Mouse (Mus musculus) monocyte, adult 5-6 weeks (primary cell): ENCODE results near the gene Foxk1. TPM values are rescaled to one million over a fixed set of nuclear protein-coding genes. Genes with fewer than 3 reads are reported as not detected.

Experiments
- ATAC-seq: fragments of 153-309, 156-312 bp; replicated peaks from 2 replicates; pipeline ENCODE4 v1.8.0; 2017; ENCODE audit warnings: mild to moderate bottlenecking; ENCODE audit not compliant: low TSS enrichment, insufficient number of reproducible peaks, severe bottlenecking, poor library complexity, low FRiP score
- total RNA-seq: library from RNA; stranded (forward); fragments of 200-1000, 200-491, 200-594 nt; gene quantifications from 3 replicates; pipeline ENCODE4 v1.2.3, GENCODE M21; 2017

Foxk1 gene
- total RNA-seq, 1 experiment from 2014 or later: 17.6 TPM

DNA sequence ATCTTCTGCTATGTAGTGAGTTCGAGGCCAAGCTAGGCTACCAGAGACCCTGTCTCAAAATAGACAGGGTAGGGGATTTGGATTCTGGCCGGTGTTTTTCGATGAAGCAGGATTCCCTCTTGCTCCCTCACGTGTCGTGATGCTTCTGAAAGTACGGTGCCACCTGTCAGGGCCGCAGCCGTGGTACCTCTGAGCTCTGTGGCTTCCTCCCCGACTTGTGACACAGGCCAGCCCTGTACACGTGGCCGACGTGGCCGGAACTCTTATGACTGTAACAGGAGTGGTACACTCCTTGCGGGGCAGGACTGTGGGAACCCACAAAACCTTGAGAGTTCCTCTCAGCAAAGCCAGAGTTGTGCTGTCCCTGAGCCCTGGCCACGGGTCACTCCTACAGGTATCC, 34.4 kb downstream of the Foxk1 start:
- ATAC-seq: no peak

DNA sequence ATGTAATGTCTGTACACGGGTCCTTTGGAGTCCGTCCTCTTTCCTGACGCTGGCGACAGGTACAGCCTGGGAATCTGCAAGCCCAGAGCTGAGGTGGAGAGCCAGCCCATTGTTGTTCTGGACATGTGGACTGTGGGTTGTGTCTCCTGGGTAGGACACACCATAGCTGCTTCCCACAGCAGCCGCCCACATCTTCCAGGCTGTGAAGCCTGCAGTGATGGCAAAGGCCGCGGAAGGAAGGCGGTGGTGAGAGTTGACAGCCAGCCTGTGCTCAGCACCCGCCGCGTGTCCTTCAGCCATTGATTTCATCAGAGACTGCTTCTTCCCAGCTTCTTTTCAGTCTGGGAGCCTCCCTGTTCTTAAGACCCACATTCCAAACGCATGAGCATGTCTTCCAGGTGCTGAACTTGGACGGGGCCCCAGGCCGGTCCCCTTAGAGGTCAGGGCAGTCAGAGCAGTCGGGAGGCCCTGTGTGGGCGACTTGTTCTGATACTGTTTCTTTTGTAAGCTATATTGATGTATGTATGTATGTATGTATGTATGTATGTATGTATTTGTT, 37.2 kb downstream of the Foxk1 start:
- ATAC-seq: no peak

DNA sequence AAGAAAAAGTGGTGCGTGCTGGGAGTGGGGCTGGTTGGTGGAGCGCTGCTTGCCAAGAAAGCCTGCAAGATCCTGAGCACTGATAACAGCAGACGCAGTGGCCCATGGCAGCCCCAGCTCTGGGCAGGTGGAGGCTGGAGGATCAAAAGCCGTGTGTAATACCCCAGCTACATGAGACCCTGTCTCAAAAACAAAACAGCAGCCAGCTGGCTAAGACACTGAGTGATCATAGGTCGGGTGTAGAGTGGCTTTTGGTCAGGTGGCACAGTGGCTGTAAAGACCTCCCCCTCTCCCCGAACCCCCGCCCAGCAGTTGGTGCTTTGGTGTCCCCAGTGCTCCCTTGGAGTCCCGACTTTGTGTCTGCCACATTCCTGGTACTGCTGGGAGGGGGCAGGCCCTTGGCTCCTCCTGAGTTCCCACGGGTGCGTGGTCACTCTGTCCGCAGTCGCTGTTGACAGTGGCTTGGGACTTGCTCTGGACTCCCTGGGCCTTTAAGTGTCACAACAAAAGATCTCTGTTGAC, 38.7 kb downstream of the Foxk1 start:
- ATAC-seq: no peak

DNA sequence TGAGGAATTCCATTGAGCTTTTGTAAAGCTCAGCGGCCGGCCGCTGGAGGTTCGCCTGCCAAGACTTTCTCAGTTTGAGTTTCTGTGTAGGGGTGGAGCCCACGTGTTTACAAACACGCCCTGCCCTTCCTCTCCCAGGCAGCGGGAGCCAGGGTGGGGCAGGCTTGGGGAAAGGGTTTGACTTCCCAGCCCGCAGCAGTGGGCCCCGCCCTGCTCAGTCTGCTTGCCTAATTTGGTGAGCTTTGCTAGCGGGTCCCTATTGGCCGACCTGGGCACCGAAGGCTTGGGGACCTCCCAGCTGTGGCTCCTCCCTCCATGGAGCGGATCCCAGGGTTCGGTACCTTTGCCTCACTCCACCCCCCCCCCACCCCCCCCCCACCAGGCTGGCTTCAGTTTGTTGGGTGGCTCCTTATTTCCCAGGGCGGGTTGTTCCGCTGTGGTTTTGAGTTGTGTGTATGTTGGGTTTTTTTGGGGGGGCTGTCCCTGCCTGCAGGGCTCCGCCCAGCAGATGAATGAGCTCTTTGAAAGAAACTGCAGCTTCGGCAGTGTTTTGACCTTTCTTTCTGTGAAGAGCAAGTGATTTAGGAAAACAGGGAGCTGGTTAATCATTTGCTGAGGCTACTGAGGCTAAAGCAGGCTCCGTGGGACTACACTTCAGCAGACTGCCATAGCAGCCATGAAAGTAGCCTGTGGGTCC, 39.3 kb downstream of the Foxk1 start:
- peak; percentile 74 for ATAC-seq

DNA sequence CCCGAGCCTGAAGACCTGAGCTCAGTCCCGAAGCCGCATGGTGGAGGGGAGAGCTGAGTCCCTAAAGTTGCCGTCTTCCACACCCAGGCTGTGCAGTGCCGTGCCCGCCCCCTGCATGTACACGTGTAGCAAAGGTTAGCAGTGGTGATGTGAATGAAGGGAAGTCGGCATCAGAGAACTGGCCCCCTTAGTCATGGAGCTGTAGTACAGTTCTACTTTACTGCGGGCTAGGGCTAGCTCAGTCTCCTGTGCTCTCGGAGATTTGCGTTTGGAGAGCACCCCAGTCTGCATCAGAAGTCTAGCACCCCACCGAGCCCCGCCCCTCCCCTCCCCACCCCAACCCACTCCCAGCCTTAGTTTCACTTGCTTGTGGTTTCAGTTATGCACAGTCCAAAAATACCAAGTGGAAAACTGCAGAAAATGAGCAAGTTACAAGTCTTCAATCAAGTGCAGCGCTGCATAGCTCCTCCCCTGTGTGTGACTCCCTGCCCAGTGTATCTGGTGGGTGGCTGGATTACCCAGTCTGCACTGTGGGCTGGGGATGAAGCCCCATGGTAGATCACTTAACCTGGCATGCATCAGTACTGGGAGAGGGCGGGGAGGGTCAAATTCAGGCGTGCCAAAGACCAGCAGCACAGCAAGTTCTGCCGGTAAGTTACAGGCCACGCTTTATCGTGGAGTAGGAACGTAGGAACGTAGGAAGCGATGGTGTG, 40.2 kb downstream of the Foxk1 start:
- peak; percentile 16 for ATAC-seq

DNA sequence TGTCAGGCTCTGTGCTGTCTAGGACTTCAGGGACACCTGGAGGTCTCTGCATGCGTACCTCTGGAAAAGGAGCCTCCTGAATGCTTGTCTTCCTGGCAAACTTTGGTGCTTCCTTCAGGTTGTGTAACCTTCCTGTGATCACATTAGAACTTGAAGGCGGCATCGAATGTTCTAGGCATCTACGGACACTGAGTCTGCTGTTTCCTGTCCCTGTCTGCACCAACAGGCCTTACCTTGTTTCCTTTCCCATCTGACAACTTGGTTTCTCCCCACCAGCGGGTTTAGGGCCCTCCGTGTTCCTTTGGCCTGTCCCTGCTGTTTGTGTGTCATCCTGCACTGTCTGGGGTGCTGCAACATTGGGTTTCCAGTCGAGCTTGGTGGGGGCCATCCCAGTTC, 40.7 kb downstream of the Foxk1 start:
- ATAC-seq: no peak

DNA sequence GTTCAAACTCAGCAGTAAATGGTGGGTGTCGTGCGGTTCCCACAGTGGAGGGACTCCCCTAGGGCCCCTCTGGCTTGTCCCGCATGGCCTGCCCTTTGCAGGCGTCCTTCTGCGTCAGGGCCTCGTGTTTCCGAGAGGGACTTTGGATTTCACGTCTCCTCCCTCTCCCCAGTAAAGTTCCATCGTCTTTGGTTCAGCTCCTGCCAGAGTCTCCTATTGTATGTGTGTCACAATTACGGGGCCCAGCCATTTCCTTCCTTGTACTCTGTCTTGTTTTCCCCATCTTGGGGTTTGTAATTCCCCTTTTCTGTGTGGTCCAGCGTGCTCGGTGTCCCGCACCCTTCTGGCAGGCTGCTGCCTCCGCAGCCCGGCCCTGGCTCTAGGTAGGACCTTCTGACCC, 42.2 kb downstream of the Foxk1 start:
- peak; percentile 24 for ATAC-seq

DNA sequence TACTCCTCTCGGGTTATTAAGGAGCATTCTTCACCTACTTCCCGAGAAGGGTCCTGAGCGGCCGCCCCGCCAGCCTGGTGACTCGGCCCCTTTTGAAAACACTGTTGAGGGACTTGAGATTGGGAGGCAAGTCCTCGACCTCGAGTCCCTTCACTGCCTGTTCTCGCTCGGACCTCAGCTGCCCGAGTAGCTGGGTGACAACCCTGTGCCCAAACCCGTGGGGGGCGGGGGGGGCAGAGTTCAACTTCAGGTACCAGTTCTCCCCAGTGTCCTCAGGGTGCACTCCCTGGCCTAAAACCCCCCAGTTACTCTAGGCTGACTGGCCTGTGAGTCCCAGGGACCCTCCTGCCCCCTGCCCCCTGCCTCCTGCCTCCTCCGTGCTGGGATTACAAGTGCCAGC, 42.7 kb downstream of the Foxk1 start:
- no peak for ATAC-seq

DNA sequence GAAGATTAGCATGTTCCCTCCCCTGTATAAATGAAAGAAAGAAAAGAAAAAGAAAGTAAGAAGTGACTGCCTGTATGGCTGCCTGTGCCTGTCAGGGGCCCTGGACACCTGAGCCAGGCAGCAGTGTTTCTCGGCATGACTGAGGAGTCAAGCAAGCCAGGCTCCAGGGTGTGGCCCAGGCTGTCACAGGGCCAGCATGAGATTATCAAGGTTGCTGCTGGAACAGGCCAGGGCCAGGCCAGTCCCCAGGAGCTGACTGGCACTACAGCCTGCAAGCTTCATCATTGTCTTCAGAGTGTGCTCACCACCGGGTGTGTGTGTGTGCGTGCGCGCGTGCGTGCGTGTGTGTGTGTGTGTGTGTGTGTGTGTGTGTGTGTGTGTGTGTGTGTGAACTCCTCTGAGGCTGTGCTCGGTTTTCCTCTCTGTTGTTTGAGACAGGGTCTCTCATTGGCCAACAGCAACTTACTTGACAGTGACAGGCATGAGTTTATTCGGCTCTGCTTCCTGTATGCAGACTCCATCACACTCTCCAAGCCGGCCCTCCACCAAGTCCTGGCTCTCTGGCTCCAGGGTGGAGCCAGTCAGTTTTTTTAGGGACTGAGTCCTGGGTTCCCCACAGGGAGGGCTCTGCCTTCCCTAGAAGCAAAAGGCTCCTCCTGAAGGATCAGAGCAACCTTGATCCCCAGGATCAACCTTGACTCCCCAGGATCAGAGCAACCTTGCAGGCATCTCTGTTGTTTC, 43.7 kb downstream of the Foxk1 start:
- ATAC-seq: no peak

DNA sequence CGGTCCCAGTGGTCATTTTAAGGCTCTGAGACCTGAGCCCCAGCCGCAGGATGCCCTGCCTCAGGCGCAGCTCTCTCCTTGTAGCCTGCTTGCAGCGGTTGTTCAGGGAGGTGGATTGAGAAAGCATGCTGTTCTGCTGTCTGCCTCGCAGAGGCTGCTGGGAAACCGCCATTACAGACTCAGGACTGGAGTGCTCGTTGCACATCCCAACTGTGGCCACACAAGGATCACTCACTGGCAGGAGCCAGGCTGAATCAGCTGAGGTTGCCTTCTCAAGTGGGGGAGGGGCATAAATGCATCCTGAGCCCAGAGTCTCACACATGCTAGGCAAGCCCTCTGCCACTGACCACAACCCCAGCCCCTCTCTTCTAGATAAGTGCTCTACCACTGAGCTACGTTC, 44.4 kb downstream of the Foxk1 start:
- ATAC-seq: no peak

DNA sequence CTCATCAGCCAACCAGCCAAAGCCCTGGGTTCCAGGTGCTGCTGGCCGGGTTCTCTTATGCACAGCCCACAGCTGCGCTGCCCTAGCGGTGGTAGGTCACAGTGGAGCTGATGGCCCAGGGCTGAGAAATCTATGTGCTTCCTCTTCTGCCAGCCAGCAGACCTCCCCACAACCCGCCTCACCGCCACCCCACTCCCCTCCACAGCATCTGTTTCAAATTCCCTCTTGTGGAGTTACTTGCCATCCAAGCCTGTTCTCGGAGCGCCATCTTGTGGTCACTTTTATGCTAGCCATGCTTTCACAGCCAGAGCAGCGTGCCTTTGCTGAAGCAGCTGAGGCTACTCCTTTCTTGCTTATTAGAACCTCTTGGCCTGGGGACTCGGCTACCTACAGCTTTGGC, 46.8 kb downstream of the Foxk1 start:
- ATAC-seq: peak; percentile 78

DNA sequence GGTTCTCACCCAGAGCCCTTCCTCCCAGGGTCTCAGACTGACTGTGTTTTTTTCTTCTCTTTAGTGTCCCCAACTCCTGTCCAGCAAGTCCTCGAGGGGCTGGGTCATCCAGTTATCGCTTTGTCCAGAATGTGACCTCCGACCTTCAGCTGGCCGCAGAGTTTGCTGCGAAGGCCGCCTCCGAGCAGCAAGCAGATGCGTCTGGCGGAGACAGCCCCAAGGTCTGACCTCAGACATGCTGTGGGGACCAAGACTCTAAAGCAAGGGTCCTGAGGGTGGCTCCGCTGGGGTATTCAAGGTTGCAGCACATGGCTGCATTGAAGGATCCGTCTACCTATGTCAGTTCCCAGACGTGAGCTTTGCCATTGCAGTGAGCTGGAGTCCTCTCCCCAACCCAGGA, 47.3 kb downstream of the Foxk1 start:
- ATAC-seq: no peak

DNA sequence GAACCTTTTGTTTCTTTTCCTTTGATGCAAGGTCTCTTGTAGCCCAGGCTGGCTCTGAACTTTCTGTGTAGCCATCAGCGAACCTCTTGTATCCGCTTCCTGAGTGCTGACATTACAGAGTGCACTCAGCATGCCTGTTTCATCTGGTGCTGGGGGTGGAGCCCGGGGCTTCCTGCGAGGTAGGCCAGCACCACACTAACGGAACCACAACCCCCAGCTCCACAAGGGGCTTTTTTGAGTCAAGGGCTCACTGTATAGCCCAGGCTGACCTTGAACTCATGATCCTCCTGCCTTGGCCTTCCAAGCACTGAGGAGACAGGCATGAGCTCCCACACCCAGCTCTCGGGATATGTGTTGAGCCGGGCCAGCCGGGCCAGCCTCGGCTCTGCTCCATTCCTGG, 49.5 kb downstream of the Foxk1 start:
- no peak for ATAC-seq

DNA sequence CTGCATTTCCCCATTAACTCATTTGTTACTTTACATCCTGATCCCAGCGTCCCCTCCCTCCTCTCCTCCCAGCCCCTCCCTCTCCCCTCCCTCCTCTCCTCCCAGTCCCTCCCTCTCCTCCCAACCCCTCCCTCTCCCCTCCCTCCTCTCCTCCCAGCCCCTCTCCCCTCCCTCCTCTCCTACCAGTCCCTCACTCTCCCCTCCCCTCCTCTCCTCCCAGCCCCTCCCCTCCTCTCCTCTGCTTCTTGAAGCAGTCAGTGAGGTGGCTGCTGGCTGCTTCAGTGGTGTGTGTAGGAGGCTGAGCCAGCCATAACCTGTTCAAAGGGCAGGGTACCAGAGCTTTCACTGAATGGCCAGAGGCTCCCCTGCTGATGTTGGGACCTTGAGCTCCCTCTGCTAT, 50.5 kb downstream of the Foxk1 start:
- no peak for ATAC-seq

DNA sequence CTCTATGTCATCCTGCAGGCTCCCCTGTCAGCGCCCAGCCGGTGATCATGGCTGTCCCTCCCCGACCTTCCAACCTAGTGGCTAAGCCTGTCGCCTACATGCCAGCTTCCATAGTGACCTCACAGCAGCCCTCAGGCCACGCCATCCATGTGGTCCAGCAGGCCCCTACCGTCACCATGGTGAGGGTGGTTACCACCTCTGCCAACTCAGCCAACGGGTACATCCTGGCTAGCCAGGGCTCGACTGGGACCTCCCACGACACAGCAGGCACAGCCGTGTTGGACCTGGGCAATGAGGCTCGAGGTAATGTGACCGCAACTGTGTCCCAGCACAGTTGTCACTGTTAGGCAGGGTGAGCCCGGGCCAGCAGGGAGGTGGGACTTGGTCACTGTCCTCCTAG, 52.4 kb downstream of the Foxk1 start:
- ATAC-seq: no peak

DNA sequence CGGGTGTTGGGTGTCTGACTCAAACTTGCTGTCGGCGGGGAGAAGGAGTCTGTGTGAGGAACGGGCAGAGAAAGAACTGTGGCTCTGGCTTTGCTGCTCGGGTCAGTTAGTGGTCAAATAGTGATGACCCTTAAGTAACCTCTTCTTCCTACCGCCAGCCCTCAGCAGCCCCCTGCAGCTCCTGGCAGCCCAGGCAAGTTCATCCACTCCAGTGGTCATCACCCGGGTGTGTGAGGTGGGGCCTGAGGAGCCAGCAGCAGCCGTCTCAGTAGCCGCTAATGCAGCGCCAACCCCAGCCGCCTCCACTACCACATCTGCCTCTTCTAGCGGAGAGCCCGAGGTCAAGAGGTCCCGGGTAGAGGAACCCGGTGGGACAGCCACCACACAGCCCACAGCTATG, 55.0 kb downstream of the Foxk1 start:
- ATAC-seq: no peak

DNA sequence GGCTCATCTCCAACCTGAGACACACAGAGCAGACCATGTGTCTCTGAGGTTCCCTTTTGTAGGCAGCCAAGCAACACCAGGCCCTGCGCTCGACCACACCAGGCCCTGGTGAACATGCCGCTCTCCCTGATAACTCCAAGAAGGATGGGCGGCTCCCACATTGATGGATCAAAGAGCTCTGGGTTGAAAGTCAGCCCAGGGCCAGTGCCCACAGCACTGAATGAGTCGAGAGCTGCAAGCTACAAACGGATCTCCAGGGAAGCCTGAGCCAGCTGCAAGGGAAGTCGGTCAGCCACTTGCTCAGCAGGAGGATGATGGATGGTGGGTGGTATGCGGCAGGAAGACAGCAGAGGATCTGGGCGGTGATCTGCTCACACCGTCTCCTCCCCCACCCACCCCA, 56.0 kb downstream of the Foxk1 start:
- no peak for ATAC-seq

DNA sequence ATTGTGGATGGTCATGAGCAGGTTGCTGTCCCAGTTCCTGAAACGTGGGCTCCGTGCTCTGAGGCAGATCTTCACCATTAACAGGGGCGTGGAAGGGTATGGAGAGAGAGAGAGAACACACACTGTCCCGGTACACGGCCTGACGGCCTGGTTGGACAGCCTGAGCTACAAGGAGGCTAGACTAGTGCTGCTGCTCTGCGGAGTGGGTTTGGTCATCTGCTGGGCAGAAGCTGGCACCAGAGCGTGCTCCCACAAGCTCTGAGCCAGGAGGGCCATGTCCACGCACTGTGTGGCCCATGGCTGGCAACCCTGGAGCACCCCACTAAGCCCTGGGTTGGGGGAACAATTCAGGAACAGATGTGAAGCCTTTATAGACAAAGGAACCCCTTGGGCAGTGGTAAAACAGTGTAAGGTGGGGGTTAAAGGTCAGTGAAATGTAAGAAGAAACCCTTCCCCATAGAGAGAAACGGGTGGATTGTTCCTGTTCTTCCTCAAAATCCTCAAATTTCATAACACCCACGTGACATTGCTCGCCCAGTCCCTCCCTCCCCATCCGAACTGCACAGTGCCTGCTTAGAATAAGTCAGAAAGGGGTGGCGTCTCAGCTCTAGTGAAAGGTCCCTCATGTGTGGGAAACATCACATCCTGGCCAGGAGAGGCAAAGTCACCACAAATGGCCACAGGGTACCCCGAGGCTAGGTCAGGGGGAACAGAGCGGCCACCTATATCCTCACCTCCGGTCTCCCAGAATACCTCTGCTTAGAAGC, 57.7 kb downstream of the Foxk1 start:
- peak; percentile 29 for ATAC-seq

DNA sequence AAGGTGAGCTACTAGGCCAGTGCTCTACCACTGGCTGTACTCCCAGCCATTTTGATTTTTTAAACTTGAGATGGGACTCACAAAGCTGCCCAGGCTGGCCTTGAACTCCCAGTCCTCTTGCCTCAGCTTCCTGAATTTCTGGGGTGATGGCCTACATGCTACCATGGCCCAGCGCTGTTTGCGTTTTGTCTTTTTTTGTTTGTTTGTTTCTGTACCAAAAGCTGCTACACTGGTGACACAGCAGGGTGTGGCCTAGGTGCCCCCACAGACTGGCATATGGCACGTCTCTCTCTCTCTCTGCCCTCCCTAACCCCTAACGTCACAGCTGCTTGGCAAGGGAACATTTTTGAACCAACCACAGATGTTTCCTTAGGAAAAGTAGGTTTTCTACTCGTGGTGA, 58.5 kb downstream of the Foxk1 start:
- no peak for ATAC-seq
